Mouse (Mus musculus): ENCODE results near the gene Phkb. TPM values are rescaled to one million over a fixed set of nuclear protein-coding genes. Genes with fewer than 3 reads are reported as not detected.

Phkb gene
- total RNA-seq, 2 experiments from 2014 or later: 80.0 to 84.8 TPM

DNA sequence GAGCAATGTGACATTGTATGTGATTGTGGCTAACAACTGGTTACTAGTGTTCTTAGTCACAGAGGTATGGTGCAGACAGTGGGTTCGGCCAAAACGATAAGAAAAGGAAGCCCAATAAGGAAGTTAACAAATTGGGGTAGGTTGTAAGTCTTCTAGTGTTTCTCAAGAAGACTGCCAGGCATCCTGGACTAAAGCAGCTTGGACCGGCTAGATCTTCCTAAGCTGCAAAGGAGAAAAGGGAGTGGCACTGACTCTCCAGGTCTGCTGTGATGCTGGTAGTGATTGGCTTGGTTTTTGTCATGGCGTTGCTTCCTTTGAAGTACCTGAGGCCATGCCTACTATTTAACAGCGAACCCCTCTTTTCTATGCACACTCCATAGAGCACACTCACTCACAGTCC is 95.4 kb downstream of the Phkb start:
- DNase-seq (ENCODE audit: low spot score in 2 of 2): no peak

DNA sequence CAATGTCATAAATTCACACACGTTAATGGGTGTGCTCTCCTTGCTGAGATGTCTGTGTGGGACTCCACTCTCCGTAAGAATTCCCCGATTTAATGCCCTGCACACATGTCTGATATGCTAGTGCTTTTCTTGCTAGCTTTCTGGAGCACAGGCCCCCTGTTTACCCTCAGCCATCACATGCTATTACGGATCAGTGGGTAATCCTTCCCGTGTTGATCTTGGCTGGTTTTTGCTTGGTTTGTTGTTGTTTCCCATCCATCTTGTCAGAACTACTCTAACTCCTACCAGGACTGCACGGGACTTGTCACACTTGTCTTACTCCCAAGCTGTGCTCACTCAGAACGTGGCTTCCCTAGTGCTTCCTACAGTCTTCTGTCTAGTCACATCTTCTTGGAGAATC is 96.6 kb downstream of the Phkb start:
- no peak for DNase-seq (ENCODE audit: low spot score in 2 of 2)

DNA sequence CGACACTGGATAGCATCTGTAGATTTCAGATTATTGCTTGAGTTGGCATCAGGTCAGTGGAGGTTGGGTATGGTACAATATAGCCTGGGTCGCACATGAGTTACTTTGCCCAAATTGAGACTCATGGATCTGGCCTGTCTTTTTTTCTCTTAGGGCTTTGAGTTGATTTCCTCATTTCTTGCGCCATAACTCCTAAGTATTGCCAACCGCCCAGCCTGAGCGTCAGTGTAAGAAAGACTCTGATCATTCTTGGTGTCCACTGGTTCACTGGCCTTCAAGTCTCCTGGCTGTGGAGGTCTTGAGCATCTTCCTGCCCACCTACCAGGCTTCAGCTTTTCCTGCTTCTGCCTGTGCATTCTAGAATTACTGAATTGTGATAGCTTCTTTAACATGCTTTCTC is 104.1 kb downstream of the Phkb start:
- DNase-seq (ENCODE audit: low spot score in 2 of 2): no peak

DNA sequence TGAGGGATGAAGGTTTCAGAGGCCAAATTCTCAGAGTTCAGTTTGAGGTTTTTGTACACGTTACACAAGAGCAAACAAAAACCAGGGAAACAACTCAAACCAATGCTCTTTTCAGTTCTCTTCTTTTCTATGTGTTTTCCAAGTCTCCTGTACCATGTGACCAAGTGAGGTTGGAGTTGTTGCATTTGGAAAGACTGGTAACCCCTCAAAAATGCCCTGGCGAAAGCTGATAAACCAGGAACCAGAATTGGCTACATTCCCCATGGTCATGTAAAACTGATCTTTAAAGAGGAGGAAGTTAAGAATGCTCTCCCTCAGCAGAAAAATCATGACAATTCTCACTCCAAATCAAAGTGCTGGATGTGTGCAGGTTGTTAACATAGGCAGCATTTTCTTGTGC is 117.6 kb downstream of the Phkb start:
- no peak for DNase-seq (ENCODE audit: low spot score in 2 of 2)

DNA sequence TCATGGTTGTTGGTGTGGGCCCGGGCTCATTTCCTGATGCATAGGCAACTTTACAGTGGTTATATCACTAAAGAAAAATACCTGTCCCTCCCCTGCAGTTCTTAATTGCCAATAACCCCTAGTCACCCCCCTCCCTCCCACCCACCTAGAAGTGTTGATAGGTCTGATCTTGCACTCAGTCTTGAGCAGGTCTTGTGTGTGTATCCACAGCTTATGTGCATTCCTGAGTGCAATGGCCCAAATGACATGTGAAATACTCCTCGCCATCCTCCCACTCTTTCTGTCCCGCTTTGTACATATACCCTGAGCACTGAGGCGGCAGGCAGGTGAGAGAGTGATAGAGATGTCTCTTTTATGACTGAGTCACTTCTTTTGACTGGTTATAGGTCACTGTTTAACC is 119.1 kb downstream of the Phkb start:
- DNase-seq (ENCODE audit: low spot score in 2 of 2): no peak

DNA sequence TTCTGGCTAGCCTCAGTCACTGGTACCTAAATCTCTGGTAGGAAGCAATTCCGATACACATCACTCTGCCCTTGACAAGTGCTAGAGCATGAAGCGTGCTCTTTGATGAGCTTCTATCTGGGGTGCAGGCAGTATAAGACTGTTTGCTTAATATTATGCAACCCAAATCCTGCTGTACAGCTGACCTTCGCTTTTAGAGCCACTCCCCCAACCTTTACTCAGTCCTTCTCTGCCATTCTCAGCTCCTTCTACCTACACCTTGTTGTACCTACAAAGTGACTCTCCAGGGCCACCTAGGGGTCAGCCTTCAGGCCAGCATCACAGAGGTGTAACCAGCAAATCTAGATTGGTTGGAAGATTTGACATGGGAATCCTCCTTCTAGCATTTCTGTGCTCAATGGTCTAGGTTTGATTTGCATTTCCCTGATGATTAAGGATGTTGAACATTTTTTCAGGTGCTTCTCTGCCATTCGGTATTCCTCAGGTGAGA is 136.9 kb downstream of the Phkb start:
- DNase-seq (ENCODE audit: low spot score in 2 of 2): no peak

DNA sequence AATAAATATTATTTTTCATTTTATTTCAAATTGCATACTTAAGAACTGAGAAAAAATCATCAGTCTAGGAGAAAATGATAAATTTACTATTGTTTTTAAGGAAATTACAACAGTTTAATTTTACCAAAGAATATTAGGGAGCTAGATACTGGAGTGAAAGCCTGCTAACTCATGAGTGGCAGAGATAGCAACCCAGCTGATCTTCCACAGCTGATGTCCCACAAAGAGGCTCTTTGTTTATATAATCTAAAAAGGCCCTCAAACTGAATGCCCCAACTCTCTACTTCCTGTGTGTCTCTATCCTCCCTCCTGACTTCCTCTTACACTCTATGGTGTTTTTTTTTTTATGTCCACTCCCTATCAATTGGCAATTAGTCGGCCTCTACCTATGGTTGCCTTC is 152.2 kb downstream of the Phkb start:
- no peak for DNase-seq (ENCODE audit: low spot score in 2 of 2)

DNA sequence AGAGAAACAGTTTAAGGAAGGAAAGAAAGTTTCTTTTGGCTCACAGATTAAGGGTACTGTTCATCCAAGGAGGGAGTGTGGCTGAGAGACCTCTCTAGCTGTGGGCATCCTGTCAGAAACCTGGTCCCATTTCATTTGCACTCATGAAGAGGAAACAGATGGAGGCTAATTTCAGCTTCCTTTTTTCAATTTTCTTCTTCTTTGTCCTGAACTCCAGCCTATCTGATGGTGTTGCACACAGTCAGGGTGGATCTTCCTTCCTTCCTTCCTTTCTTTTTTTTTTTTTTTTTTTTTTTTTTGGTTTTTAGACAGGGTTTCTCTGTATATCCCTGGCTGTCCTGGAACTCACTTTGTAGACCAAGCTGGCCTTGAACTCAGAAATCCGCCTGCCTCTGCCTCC is 152.9 kb downstream of the Phkb start:
- DNase-seq (ENCODE audit: low spot score in 2 of 2): no peak

DNA sequence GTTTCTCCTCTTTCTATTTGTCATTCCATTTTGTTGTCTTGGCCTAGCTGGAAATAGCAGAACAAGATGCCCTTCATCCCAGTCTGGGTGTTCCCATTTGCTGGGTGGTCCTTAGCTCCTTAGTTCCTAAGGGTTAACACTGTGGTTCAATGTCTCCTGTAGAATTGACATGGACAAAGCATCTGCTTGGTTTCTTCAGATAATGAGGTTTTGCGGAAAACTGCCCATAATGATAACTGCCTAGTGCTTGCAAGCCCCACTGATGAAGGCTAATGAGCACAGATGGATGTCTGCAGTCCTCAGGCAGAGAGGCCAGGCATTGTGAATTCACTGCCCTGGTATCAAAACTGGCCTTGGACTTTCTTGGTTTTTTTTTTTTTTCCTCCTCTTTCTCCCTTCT is 155.2 kb downstream of the Phkb start:
- no peak for DNase-seq (ENCODE audit: low spot score in 2 of 2)

DNA sequence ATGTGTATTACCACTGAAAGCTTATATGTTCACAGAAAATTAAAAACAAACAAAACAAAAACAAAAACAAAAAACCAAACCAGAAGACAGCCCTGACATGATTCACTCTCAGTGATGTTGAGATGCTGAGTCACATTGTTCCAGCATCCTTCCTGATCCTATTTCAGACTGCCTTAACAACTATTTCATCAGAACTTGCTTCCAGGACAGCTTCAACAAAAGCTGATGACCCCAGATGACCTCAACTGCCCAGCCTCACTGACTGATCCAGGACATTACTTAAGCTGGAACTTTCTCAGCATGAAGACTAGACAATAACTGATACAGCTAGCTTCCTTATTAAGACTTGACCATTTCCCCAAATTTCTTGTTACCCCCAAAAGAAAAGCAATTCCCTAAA is 165.7 kb downstream of the Phkb start:
- DNase-seq (ENCODE audit: low spot score in 2 of 2): no peak

DNA sequence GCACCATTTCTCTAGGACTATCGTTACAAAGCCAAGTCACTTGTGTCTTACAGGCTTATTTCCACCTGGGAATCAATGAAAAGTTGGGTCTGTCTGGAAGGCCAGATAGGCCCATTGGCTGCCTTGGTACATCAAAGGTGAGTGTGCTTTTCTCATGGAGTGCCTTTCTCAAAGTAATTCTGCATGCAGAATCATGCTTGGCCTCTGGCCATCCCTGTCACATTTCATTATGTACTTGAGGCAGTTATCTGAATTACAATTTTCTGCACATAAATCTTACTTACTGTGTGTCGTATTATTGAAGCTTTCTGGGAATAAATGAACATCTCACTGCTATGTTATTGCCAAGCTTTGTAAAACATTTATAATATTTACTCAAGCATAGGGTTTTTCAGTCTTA is 176.0 kb downstream of the Phkb start:
- DNase-seq (ENCODE audit: low spot score in 2 of 2): no peak

DNA sequence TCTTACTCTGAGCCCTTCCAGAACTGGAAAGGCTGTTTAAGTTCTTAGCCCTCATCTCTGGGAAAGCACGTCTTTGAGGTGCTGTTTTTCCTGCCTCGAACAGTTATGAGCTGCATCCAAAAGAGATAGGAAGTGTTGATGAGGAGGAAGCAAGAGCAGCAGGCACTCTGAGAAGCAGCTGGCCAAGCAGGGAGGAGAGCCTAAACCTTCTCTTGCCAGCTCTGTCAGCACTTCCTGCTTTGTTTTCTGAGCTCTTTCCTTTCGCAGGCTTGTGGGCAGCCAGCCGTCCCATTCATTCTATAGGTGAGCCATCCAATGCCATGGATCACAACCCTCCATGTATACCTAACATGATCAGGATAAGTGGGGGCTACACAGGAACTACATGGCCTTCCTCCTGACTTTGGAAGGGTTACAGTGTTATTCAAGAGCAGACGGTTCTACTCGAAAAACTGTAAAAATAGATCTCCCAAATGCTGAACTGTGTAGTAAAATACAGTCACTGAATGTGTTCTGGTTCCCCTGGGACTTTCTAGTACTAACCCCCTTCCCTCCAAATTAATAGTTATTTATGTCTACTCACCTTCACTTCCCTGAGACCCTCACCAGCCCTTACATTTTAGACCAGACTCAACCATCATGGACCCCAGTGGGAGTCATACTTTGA is 188.0 kb downstream of the Phkb start:
- no peak for DNase-seq (ENCODE audit: low spot score in 2 of 2)

DNA sequence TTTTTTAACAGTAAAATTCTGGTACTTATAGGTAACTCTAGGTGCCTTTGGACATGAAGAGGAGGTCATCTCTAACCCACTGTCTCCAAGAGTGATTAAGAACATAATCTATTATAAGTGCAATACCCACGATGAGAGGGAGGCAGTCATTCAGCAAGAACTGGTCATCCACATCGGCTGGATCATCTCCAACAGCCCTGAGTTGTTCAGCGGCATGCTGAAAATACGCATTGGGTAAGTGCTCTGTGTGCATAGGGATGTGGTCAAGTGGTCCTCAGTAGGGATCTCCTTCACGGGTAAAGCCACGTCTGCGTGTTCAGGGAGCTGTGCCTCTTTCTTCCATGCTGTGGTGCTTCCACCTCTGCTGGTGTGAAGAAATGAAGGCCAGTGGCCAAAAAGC is 188.7 kb downstream of the Phkb start:
- DNase-seq (ENCODE audit: low spot score in 2 of 2): no peak

DNA sequence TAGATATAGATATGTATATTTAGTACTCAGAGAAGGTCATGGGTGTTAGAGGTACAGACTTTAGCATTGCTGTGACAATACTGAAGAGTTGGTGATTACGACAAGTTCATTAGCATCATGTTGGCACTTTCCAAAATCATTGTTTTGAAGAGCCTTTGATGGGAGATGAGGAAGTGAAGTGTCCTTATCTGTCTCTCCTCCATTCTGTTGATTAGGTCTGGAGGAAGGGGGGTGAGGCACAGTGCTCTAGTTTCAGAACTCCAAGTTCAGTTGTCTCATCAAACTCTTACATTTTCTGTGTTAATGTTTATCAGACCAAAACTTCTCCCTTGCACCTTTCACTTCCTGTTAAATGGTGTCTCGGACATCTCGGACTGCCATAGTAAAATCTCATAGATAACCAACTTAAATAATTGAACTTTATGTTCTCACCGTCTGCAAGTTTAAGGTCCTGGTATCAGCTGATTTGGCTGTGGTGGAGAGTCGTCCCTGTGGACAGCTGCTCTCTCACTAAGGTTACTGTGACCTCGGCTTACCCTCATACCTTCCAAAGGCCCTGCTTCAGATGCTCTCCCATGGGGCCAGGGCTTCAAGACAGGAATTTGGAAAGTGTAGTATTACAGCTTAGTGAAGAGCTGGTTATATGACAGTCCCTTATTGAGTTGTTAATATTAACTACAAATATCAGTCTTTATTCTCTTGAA is 194.1 kb downstream of the Phkb start:
- no peak for DNase-seq (ENCODE audit: low spot score in 2 of 2)

DNA sequence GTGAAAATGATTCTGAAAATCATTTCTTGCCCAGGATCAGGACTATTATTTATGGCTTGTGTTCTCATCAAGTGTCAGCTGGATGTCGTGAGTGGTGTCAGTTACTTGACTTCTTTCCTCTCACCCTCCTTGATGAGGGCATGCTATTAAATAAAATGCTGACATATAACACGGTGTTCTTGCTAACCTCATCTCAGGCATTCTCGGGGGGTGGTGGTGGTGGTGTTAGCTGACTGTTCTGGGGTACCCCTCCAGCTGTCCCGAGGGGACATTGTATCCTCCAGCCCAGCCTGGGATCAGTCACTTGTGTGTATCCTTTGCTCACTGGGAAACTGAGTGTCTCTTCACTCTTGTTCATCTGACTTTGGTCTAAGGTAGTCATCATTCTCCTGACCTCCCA is 194.6 kb downstream of the Phkb start:
- DNase-seq (ENCODE audit: low spot score in 2 of 2): no peak

DNA sequence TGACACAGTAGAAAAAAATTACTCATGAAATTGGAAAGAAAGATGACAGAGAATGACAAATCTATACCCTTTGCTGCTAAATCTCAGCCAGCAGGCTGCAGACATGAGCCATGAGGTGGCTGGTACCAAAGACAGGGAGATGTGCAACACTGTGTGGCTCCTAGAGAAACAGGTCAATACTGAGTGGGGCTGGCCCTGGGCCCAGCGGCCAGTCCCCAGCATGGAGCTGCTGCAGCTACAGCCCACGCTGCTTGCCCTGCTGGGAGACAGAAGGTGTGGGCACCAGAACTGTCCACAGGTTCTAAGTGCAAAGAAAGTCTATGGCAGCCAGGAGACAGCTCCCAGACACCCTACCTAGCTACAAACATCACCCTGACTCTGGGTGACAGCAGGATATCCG is 197.7 kb downstream of the Phkb start:
- no peak for DNase-seq (ENCODE audit: low spot score in 2 of 2)

DNA sequence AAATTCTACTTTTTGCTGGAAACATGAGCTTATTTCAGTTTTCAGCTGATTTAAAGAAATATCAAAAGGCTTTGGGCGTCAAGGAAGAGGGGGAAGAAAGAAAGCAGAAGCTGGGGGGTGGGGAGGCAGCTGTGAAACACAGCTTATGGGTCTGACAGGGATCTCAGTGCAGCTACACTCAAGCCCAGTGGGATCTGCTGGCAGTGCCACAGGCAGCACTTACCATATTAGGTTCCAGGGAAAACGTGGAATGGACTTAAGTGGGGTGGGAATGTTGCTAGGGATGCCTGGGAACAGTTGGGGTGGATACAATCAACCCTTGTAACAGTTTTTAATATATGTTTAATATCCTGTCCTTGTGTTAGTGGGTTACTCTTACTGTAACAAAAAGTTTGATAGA is 201.3 kb downstream of the Phkb start:
- DNase-seq (ENCODE audit: low spot score in 2 of 2): no peak

DNA sequence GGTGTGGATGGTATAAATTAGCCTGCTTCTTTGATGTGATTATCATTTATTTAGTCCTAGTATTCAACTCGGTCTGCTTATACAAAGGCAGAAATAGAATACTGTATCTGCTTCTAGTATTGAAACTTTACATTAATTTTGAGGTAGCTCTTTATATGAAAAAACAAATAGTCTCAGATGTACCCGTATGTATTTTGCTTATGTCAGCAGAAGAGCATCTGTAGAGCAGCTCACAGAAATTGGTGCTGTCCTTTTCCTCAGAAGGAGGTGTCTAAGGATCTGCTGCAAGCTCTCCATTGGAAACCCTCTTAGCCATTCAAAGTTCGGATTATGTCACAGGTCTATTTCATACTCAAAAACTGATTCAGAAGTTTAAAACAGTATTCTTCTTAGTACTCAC is 210.1 kb downstream of the Phkb start:
- DNase-seq (ENCODE audit: low spot score in 2 of 2): no peak

DNA sequence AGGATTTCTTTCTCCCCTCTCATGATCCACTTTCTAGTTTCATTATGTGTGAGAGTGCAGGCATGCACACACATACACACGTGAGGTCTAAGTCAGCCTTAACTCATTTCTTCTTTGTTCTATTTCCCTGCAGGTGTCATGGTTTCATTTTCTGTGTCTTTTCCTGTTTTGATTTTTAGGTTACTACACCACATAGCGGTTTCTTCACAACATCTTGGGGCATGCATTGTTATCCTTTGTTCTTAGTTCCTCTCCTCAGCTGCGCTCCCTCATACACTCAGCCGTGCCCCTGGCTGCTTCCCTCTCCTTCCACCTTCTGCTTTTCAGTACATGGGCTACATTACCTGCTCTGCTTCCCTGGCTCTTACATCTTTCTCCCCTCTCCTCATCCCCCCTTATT is 211.2 kb downstream of the Phkb start:
- DNase-seq (ENCODE audit: low spot score in 2 of 2): no peak

DNA sequence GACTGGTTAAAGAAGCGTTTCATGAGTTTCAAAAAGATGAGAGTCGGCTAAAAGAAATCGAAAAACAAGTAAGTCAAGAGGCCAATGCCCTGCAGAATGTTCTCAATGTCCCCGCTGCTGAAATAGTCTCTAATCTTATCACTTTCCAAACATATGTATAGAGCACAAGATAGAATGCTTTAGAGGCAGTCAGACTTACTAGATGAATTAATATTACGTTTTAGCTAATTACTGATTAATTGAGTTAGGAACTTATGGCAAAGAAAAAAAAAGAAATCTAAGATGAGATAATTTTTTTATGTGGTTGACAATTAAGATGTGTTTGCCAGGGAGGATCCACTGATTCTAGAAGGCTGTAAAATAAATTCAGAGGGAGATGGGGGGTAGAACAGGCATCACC is 217.9 kb downstream of the Phkb start:
- no peak for DNase-seq (ENCODE audit: low spot score in 2 of 2)

DNA sequence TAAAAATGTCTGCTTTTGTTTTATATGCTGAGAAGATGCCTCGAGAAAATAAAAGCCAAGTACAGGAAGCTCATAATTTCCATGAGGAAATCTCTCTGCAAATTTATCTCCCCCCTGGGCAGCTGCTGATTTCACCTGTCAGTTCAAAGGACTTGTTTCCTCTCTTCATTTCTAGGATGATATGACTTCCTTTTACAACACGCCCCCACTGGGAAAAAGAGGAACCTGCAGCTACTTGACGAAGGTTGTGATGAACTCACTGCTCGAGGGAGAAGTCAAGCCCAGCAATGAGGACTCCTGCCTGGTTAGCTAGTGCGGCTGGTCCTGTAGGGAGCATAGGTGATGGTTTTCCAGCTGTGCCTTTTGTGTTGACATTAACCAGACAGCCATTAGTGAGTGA is 218.4 kb downstream of the Phkb start:
- no peak for DNase-seq (ENCODE audit: low spot score in 2 of 2)

DNA sequence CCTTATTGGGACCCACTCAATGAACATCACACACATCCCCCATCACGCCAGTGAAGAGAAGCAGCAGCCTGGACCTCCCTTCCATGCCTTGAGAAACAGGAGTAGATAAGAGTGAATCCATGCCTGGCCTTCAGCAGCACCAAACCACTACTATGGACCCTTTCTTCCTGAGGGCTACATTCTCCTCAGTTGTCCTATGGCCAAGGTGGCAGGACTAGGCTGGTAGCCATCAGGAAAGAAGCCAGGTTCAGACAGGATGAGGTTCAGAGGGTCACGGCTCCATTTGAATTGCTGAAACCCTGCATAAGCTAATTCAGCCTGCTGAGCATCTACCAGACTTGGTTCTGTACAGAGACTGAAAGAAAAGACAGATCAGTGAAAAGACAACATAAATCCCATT is 222.7 kb downstream of the Phkb start:
- DNase-seq (ENCODE audit: low spot score in 2 of 2): no peak

DNA sequence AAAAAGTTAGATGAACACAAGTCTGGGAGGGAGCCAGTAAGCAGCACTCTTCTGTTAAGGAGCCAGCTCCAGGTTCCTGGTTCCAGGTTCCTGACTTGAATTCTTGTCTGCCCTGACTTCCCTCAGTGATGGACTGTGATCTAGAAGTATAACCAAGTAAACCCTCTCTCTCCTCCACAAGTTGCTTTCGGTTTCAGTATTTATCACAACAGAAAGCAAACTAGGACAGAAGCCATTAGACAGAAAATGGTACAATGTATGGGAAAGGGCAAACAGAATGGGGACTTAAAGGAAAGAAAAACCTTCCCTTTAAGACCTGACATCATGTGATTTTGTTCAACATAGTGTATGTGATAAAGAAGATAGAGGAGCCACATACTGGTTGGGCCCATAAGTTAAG is 238.7 kb downstream of the Phkb start:
- no peak for DNase-seq (ENCODE audit: low spot score in 2 of 2)
